Mouse (Mus musculus): ENCODE data around the gene Tnni2.
A peak's percentile ranks its signal among the peaks of the same experiment; 100 is the strongest.
"Not testable (repeated sequence)": the region's sequence is repeated elsewhere in the genome, so short reads cannot be mapped to it uniquely, and the experiment has no call there.

The Tnni2 gene

GRCm38 (mm10) chr7:142441585-142441984, at the start of gene Tnni2:
Gene Tnni2 (plus strand): TSS chr7:142441808.
- no peak for DNase-seq (ENCODE audit: low spot score)

DNA sequence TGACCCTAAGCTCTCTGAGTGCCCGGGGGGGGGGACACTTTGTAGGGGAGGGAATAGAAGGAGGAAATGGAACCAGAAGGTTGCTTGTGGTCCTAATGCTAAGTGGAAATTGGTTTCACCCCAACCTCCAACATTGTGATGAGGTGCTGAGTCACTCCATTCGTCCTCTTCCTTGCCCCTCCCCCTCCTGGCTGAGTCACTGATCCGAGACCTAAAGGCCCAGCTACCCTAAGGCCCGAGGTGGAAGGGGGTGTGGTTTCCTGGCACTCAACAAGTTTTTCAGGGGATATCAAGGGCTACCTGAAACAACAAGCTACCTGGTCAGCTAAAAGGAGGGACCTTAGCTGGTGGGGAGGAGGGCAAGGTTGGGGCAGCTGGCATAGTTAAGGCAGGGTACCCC, 48.4 kb upstream of the Tnni2 start:
- peak; percentile 42 for DNase-seq (ENCODE audit: low spot score)

- no peak for DNase-seq (ENCODE audit: low spot score)
These were observed 47.1 kb upstream of the Tnni2 start for GRCm38 (mm10) chr7:142394261-142395190.

DNA sequence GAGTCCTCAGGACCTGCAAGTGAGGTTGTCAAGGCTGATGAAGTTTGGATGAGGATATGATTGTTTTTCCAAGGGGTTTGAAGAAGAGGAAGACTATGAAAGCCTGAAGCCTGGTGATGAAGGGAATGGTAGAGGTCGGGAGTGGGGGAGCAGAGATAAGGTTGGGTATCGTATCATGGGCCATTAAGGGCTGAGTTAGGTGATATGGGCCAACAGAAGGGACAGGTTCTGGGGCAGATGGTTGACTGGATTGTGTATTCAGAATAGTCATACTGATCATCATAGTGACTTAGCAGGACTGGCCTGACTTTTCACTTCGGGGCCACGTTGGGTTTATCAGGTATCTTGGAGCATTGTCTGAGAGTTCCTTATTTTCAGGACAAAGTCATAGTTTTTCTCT, 46.1 kb upstream of the Tnni2 start:
- DNase-seq (ENCODE audit: low spot score): no peak

DNA sequence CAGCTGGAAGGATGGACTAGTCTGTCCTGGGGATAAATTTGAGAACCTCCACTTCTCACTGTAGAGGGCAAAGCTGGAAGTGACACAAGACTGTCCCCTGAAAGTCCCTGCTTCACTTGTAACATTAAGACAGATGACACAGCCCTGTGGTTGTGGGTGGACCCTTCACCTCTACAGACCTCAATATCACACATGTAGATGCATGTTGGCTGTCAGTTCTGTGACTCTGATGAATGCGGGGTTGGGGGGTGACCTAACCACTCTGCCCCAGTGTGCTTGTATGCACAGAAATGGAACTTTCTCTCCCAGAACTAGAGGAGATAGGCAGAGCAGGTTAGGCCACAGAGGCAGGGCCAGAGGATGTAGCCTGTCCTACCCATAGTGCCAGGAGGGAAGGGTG, 45.0 kb upstream of the Tnni2 start:
- DNase-seq (ENCODE audit: low spot score): no peak

DNA sequence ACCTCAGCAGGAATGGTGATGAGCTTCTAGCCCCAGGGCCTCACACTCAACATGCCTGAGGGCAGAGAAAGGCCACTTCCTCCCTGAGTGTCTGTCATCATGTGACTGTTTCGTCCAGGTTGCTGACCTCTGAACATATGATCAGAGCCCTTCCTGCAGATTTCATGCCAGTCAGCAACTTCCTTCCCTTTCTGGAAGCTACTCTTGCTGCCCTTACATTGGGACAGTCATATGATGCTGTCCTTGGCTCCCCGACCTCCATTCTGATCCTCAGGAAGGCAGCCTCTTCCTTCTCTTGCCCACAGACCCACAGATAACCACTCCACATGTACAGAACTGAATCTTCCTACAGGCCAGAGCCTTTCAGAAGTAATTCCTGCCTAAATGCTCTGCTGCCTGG, 43.6 kb upstream of the Tnni2 start:
- peak; percentile 43 for DNase-seq (ENCODE audit: low spot score)

DNA sequence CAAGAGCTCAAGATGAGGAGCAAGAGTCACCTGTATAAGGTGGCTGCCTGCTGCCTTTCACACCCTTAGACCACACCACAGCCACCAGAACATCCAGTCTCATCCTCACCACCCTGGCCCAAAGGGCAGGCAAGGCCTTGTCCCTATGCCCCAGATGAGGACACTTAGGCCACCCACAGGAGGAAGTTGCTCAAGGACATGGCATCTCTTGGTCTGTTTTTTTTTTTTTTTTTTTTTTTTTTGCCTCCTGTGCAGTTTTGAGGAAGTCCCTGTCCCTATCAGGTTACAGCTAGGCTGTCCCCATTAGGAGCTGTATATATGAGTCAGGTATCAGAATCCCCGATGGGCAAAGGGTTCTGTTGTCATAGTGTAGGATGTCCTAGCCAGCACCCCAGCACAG, 42.4 kb upstream of the Tnni2 start:
- DNase-seq (ENCODE audit: low spot score): no peak

DNA sequence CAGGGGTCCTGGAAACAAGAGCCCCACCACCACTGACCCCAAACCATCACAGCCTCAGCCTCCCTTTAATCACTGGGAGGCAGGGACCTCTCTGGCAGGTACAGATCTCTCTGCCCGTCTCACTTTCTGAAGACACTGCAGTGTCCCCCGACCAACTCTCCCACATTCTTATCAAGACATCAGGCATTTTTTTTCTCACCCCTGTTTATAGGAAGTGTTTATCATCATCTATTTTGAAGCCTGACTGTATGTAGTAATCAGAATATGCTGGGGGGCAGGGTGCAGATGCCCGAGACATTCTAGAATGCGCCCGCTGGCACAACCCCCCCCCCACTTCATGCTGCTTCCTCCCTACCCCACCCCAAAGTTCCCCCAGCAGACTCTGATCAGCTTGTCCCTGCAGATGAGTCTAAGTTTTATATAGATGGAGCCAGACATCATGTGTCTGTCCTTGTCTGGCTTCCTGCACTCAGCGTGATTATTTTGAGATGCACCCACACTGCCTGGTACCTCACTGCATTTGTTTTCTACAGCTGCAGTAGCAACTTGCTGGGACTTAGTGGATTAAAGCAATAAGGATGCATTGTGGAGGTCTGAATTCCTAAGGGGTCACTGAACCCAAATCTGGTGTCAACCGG, 41.4 kb upstream of the Tnni2 start:
- DNase-seq (ENCODE audit: low spot score): no peak

- no peak for DNase-seq (ENCODE audit: low spot score)
These were observed 40.9 kb upstream of the Tnni2 start for GRCm38 (mm10) chr7:142400750-142401142.

GRCm38 (mm10) chr7:142403591-142403990, 38.0 kb upstream of the Tnni2 start:
- DNase-seq (ENCODE audit: low spot score): no peak

DNA sequence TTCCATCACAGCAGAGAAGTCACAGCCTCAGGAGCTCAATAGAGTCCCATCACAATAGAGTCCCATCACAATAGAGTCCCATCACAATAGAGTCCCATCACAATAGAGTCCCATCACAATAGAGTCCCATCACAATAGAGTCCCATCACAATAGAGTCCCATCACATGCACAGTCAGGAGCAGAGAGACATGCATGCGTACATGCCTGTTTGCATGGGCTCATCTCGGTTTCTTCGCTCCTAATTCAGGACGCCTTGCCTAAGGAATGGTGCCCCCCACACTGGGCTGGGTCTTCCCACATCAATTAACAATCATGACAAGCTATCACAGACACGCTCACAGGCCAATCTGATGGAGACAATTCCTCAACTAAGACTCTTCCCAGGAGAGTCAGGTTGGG, 36.5 kb upstream of the Tnni2 start:
- DNase-seq (ENCODE audit: low spot score): not testable (repeated sequence)

DNA sequence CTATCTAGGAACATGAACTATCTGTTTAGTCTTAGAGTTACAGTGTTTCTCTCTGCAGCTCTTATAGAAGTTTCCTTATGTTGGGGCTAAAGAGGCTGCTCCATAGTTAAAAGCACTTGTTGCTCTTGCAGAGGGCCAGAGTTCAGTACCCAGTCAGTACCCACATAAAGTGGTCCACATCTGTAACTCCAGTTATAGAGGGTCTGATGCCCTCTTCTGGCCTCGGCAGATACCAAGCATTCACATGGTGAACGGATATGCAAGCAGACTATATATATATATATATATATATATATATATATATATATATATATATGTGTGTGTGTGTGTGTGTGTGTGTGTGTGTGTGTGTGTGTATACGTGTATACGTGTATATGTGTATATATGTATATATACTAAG, 33.7 kb upstream of the Tnni2 start:
- no peak for DNase-seq (ENCODE audit: low spot score)

- DNase-seq (ENCODE audit: low spot score): no peak
These were observed 32.9 kb upstream of the Tnni2 start for GRCm38 (mm10) chr7:142408686-142409085.

- no peak for DNase-seq (ENCODE audit: low spot score)
These were observed 32.0 kb upstream of the Tnni2 start for GRCm38 (mm10) chr7:142409603-142410002.

DNA sequence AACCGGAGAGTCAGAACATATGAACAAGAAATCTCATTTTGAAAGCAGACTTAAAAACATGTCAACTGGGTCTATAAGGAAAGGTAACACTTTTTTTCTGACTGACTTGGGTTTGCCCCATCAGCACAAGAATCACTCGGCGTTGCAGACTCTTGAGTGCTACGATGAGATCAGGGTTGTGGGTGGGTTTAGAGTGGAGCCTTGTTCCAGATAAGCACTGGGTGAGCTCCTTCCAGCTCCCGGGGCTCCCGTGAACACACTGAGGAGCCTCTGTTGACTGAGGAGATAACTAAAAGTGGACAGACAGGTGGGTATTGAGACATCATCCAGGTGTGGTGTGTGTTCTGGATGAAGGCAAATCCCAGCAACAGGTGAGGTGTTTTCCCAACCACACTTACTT, 28.3 kb upstream of the Tnni2 start:
- no peak for DNase-seq (ENCODE audit: low spot score)

GRCm38 (mm10) chr7:142415314-142415713, 26.3 kb upstream of the Tnni2 start:
- no peak for DNase-seq (ENCODE audit: low spot score)

DNA sequence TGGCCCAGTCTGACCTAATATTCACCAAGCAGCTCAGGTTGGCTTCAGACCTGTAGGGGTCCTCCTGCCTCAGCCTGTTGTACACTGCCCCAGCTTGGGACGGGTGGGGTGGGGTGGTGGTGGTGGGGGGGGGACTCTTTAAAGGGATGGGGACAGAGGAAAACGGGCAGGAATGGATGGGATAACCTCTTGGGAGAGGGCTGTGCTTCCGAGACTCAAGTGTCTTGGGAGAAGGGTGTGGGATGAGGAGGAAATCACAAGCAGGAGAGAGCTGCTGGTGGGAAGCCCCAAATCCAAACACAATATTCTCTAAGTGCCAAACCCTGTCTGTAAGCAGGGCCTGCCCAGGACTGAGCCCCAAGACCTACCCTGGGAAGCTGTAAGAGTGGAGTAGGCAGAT, 25.4 kb upstream of the Tnni2 start:
- DNase-seq (ENCODE audit: low spot score): no peak

DNA sequence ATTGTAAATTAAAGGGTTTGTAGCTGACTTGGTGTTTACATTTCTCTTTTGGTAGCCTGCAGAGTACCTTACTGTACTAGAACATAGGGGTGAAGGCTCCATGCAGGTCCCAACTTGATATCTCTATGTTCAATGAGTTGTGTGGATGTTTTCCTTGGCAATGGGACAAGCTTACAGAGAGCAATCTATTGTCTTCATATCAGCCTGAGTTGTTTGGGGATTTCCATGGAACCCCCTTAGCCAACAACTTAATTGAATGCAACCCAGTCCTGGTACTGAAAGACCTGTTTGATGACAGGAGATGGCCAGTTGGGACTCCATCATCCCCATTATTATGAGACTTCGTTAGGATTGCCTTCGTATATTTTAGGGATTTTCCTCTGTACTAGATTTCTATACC, 23.6 kb upstream of the Tnni2 start:
- DNase-seq (ENCODE audit: low spot score): no peak

DNA sequence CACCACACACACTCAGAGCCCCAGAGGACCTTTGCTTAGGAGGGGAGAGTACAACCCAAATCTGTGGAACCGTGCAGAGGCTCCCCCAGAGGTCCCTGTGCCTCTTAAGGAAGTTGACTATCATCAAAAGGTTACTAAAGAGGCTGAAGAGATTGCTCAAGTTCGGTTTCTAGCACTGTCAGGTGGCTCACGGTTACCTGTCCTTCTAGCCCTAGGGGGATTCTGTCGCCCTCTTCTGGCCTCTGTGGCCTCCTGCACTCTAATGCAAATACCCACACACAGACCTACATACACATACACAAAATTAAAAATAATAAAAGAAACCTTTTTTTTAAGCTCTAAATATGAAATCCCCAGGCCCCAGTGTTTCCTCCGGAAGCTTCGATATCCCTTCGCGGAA, 22.9 kb upstream of the Tnni2 start:
- no peak for DNase-seq (ENCODE audit: low spot score)

GRCm38 (mm10) chr7:142419887-142420286, 21.7 kb upstream of the Tnni2 start:
- DNase-seq (ENCODE audit: low spot score): no peak

DNA sequence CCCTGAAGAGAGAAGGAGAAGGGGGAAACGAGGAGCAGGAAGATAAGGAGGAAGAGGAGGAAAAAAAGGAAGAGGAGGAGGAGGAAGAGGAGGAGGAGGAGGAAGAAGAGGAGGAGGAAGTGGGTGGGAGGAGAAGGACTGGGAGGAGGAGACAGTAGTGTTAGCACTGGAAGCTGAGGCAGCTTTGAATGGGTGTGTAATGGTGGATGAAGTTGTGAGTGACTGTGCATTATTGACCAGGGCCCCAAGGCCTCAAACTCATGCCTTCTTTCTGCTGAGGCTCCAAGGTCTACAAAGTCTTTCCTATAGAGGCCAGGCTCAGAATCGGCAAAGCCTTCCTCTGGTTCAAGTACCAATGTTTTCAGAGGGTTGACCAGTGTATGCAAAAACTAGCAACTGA, 19.8 kb upstream of the Tnni2 start:
- no peak for DNase-seq (ENCODE audit: low spot score)

DNA sequence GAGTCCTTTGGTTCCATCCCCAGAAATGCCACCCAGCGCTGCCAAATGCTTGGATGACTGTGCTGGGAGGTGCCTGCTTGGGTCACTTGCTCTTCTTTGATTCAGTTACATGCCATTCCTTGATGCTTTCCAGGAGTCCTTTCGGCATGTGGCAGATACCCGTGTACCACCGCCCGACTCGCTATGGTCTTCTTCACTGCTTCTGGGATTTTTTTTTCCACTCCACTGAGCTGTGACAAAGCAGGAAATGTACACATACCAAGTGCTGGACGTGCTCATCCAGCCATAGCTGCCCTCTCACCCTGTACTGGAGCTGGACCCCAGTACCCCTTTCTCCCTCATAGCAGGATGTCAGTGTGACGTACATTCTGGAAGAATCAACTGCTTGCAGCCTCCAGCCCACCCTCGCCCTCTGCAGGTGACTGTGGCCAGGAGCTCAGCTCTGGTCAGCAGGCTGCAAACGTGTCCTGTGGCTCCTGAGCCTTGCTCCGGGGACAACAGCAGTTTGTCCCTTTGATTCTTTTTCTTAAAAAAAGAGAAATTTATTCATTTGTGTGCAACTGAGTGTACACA, 15.9 kb upstream of the Tnni2 start:
- no peak for DNase-seq (ENCODE audit: low spot score)

GRCm38 (mm10) chr7:142428213-142428612, 13.4 kb upstream of the Tnni2 start:
- DNase-seq (ENCODE audit: low spot score): peak; percentile 81

Data from yolk sac, embryonic 10.5 days (tissue).